Mouse (Mus musculus) E14TG2a.4 (cell line): ENCODE data around the gene Rock2.

Experiments
- H3K27me3 ChIP-seq: 2 replicates; pipeline ENCODE4 v1.6.1; 2014; ENCODE audit warnings: low read length, control low read depth; ENCODE audit not compliant: insufficient read depth
- H3K36me3 ChIP-seq: 2 replicates; pipeline ENCODE4 v1.6.1; 2014; ENCODE audit warnings: low read length, control low read depth; ENCODE audit not compliant: insufficient read depth
- H3K4me1 ChIP-seq: replicated peaks from 2 replicates; pipeline ENCODE4 v1.6.1; 2014; ENCODE audit warnings: low read depth, low read length, control low read depth
- H3K4me3 ChIP-seq: replicated peaks from 2 replicates; pipeline ENCODE4 v1.5.1; 2014; ENCODE audit warnings: mild to moderate bottlenecking, low read length
- H3K9me3 ChIP-seq: 2 replicates; pipeline ENCODE4 v1.6.1; 2014; ENCODE audit warnings: low read length, control low read depth
- CTCF ChIP-seq: conservative IDR thresholded peaks from 2 replicates; pipeline ENCODE4 v1.5.1; 2014; ENCODE audit warnings: low read length
- NANOG ChIP-seq: IDR thresholded peaks from 2 replicates; pipeline ENCODE4 v1.6.1; 2014; ENCODE audit warnings: borderline replicate concordance, low read length, mixed read lengths
- POU5F1 ChIP-seq: IDR thresholded peaks from 2 replicates; pipeline ENCODE4 v1.6.1; 2014; ENCODE audit warnings: low read length, borderline replicate concordance

Gene Rock2

DNA sequence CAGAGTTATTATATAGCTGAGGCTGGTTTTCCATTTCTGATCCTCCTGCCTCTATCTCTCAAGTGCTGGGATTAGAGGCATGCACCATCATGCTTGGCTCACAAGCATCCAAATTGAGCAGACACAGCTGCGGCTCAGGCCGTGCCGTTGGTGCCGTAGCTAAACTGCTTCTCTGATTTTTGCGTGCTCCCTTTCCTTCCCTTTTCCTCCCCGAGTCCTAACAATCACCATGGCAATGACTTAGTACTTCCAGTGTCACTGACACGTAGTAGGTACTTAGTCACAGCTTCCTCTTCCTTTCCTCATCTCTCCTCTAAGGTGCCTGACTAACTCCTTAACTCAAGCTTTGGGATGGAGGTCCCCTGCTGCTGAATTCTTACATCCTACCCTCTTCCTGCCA, 19.0 kb upstream of the Rock2 start:
- no peaks in the 10 kb centered on the region for H3K27me3 ChIP-seq
- no peak overlapping the region for H3K4me3 ChIP-seq
- H3K4me1 ChIP-seq: peaks cover 12% of the 10 kb centered on the region
- peaks cover 3% of the 10 kb centered on the region; the same call in 1 of the 2 replicates for H3K9me3 ChIP-seq
- TF ChIP-seq POU5F1 (no peak), NANOG (no peak), CTCF (no peak)
- no peaks in the 10 kb centered on the region for H3K36me3 ChIP-seq

DNA sequence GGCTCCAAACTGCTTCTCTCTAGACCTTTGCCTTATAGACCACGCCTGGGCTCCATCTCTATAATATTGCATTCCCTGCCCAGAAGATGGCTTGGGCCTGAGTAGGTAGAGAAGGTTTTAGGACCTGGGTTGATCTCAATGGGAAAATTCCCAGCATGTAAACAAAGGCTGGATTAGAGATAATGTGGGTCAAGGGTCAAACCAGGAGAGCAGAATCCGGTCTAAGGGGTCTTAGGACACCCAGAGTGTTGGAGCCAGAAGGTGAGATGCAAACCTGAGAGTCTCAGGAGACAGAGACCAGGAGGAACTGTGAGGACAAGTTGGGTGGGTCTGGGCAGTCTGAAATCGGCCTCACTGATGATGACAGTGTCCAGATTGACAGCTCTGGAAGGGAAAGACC, 18.0 kb upstream of the Rock2 start:
- TF ChIP-seq CTCF (no peak), NANOG (no peak), POU5F1 (no peak)
- H3K9me3 ChIP-seq: no peaks in the 10 kb centered on the region
- no peak overlapping the region for H3K4me3 ChIP-seq
- H3K36me3 ChIP-seq: no peaks in the 10 kb centered on the region
- no peaks in the 10 kb centered on the region for H3K27me3 ChIP-seq
- peaks cover 8% of the 10 kb centered on the region for H3K4me1 ChIP-seq

DNA sequence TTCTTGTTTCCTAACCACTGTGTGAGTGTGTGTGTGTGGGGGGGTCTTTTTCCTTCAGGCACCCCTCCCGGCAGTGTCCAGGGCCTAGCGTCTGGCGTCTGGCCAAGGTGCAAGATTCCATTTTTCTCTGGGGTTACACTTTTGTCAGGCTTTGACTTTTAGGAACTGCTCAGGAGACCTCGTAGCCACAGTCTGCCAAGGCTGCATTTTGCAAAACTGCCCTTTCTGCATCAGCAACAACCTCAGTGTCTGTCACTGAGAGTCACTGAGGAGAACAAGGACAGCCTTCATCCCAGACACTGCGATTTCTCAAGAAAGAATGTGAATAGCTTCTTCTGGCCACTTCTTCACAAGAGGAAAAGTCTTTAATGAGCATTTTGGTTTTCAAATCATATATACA, 17.6 kb upstream of the Rock2 start:
- TF ChIP-seq POU5F1 (no peak), NANOG (no peak), CTCF (no peak)
- Histone ChIP-seq H3K4me1 (peaks cover 5% of the 10 kb centered on the region; the same call in 1 of the 2 replicates), H3K36me3 (no peaks in the 10 kb centered on the region), H3K4me3 (no peak overlapping the region), H3K9me3 (no peaks in the 10 kb centered on the region), H3K27me3 (no peaks in the 10 kb centered on the region)

DNA sequence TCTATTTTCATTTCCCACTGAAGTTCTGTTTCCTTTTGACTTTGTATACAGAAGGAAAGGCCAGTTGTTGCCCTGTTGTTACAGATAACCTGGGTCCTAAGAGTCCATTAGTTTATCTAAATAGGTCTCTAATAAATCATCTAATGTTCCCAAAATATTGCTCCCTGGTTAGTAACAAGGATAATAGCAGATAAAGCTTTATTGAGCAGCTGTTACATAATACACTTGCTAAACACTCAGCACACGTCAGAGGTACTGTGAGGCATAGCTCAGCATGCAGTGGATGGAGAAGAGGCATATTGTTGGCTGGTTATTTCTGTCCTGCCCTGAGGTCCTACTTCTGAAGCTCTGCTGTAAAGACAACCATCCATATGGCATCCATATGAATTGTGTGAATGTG, 17.0 kb upstream of the Rock2 start:
- peaks cover 7% of the 10 kb centered on the region for H3K4me1 ChIP-seq
- no peak overlapping the region for H3K4me3 ChIP-seq
- no peaks in the 10 kb centered on the region for H3K36me3 ChIP-seq
- H3K9me3 ChIP-seq: no peaks in the 10 kb centered on the region
- H3K27me3 ChIP-seq: no peaks in the 10 kb centered on the region
- no peak for TF ChIP-seq CTCF

DNA sequence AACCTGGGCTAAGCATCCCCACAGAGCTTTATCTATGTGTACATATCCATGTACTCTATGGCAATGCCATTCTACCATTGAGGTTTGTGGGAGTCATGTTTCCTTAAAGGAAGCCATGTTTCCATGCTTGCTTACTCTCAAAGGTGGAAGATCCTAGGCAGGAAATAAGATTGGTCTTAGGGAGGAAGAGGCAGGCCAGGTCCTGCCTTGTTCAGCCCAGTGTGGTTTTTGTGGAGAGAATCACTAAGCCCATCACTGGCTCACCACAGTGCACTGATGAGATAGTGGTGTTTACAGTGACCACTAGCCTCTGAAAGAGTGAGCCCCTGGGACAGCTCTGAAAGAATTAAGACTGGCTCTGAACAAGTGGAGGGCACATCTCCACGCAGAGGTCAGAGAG, 15.3 kb upstream of the Rock2 start:
- no peaks in the 10 kb centered on the region for H3K9me3 ChIP-seq
- H3K4me3 ChIP-seq: no peak overlapping the region
- TF ChIP-seq CTCF (no peak), NANOG (no peak), POU5F1 (no peak)
- peaks cover 4% of the 10 kb centered on the region; the same call in 1 of the 2 replicates for H3K4me1 ChIP-seq
- no peaks in the 10 kb centered on the region for H3K27me3 ChIP-seq
- no peaks in the 10 kb centered on the region for H3K36me3 ChIP-seq

DNA sequence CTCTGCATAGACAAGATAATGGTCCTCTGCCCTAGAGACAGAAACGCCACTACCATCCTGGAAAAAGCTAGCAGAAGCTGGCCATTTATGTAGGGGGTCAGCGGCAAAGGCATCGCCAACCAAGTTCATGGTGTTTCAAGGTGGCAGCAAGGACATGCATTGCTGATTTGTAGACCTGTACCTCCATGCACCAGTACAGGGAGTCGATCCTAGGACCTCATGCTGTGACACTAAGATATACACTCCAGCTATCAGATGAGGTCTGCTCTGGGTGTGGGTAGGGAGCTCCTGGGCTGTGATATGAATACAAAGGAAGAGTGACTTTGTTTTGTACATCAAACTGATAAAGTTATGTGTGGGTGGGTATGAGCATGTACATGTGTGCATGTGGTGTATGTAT, 14.6 kb upstream of the Rock2 start:
- Histone ChIP-seq H3K4me1 (peaks cover 4% of the 10 kb centered on the region; the same call in 1 of the 2 replicates), H3K4me3 (no peak overlapping the region), H3K9me3 (no peaks in the 10 kb centered on the region), H3K27me3 (no peaks in the 10 kb centered on the region), H3K36me3 (no peaks in the 10 kb centered on the region)
- TF ChIP-seq CTCF (no peak), POU5F1 (no peak), NANOG (no peak)

DNA sequence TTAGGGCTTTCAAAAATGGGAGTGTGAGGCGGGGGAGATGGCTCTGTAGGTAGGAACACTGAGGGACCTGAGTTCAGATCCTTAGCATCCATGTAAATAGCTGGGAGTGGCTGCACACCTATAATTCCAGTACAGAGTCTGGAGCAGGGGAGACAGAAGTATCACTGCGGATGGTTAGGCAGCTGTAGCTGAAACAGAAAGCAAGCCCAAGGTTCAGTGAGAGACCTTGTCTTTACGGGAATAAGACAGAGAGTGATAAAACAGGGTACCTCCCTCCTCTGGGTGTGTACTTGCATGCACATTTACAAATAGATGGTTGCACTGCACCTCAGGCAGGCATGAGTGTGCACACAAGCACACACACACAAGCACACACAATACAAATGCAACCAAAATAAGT, 12.3 kb upstream of the Rock2 start:
- Histone ChIP-seq H3K27me3 (no peaks in the 10 kb centered on the region), H3K9me3 (no peaks in the 10 kb centered on the region), H3K4me3 (no peak overlapping the region), H3K36me3 (no peaks in the 10 kb centered on the region), H3K4me1 (peaks cover 4% of the 10 kb centered on the region; the same call in 1 of the 2 replicates)
- TF ChIP-seq CTCF (no peak), NANOG (no peak), POU5F1 (no peak)

GRCm38 (mm10) chr12:16883111-16883510, 11.6 kb upstream of the Rock2 start:
- TF ChIP-seq NANOG (no peak), CTCF (no peak), POU5F1 (no peak)
- Histone ChIP-seq H3K9me3 (no peaks in the 10 kb centered on the region), H3K4me3 (no peak overlapping the region)

DNA sequence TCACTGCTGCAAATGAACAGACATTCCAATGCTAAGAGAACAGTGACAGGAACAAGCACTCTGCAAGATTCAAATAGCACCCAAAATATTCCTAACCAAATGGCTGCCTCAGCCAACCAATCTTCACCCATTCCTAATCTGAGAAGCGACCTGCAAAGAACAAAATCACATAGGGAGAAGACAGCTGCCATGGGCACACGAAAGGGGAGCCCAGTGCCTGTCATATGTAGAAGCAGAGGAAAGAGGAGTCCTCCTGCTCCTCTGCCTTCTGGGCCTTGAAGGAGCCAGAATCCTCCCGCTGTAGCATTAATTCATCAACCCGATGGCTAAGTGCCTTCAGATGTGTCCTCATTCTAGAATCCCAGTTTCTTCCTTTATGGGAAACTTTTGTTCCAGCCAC, 10.2 kb upstream of the Rock2 start:
- H3K9me3 ChIP-seq: no peaks in the 10 kb centered on the region

More at GRCm38 (mm10) chr12:16883111-16883510, 11.6 kb upstream of the Rock2 start:
- H3K36me3 ChIP-seq: no peaks in the 10 kb centered on the region
- H3K4me1 ChIP-seq: peaks cover 4% of the 10 kb centered on the region; the same call in 1 of the 2 replicates
- 0 out of 2 replicates have a peak, but pooled peaks cover 2% of the 10 kb centered on the region for H3K27me3 ChIP-seq

GRCm38 (mm10) chr12:16886354-16886753, 8.3 kb upstream of the Rock2 start:
- Histone ChIP-seq H3K4me3 (no peak overlapping the region), H3K9me3 (no peaks in the 10 kb centered on the region), H3K36me3 (no peaks in the 10 kb centered on the region), H3K27me3 (peaks cover 22% of the 10 kb centered on the region), H3K4me1 (peaks cover 4% of the 10 kb centered on the region; the same call in 1 of the 2 replicates)
- TF ChIP-seq POU5F1 (no peak), CTCF (no peak), NANOG (no peak)

More for the DNA sequence above, 10.2 kb upstream of the Rock2 start:
- Histone ChIP-seq H3K4me1 (peaks cover 4% of the 10 kb centered on the region; the same call in 1 of the 2 replicates), H3K36me3 (no peaks in the 10 kb centered on the region), H3K4me3 (no peak overlapping the region), H3K27me3 (peaks cover 10% of the 10 kb centered on the region)
- TF ChIP-seq POU5F1 (no peak), CTCF (no peak), NANOG (no peak)
